Mouse (Mus musculus): ENCODE data around the gene Ank3. TPM values are rescaled to one million over a fixed set of nuclear protein-coding genes. Genes with fewer than 3 reads are reported as not detected.

Ank3 gene
- polyA plus RNA-seq, 1 experiment from 2014 or later = 24.5 TPM

GRCm38 (mm10) chr10:69533505-69534388 is 135.2 kb downstream of the Ank3 start:
- peak; percentile 26 for DNase-seq (ENCODE audit: low spot score)
- 4% methylated on average over 22 of the region's 22 CpGs for WGBS
- no peaks in the 10 kb centered on the region for H3K27me3 ChIP-seq (replicated peaks; ENCODE audit: insufficient read depth, low read length)
- no peaks in the 10 kb centered on the region for H3K36me3 ChIP-seq (ENCODE audit: insufficient read depth, low read length)
- H3K9me3 ChIP-seq (ENCODE audit: low read length) = no peaks in the 10 kb centered on the region
- ATAC-seq = peak; percentile 55
- H3K4me1 ChIP-seq (ENCODE audit: insufficient read depth, low read depth, low read length) = no peaks in the 10 kb centered on the region
- no peak overlapping the region for H3K9ac ChIP-seq (replicated peaks; ENCODE audit: low read depth)
- peak overlapping the region; percentile 44 for H3K4me2 ChIP-seq (replicated peaks; ENCODE audit: low read depth, low read length)
- H3K4me3 ChIP-seq (ENCODE audit: low read depth, low read length) = peak overlapping the region; percentile 8; the same call in 1 of the 2 replicates
- no peak overlapping the region for H3K27ac ChIP-seq (ENCODE audit: low read length)
- no peak for TF ChIP-seq EP300 (IDR thresholded peaks at IDR 0.05)
- TF ChIP-seq CTCF (IDR thresholded peaks at IDR 0.05) = no peak

- 73% methylated on average over 9 of the region's 9 CpGs for WGBS
Measured at GRCm38 (mm10) chr10:69534716-69535115, 136.1 kb downstream of the Ank3 start.

GRCm38 (mm10) chr10:69535123-69535930 is 136.8 kb downstream of the Ank3 start:
- H3K9ac ChIP-seq (replicated peaks; ENCODE audit: low read depth) = no peak overlapping the region
- TF ChIP-seq EP300 (IDR thresholded peaks at IDR 0.05) (no peak), CTCF (IDR thresholded peaks at IDR 0.05) (no peak)
- H3K4me3 ChIP-seq (ENCODE audit: low read depth, low read length) = no peak overlapping the region
- no peaks in the 10 kb centered on the region for H3K36me3 ChIP-seq (ENCODE audit: insufficient read depth, low read length)
- DNase-seq (ENCODE audit: low spot score) (no peak), ATAC-seq (no peak)
- no peak overlapping the region for H3K4me2 ChIP-seq (replicated peaks; ENCODE audit: low read depth, low read length)
- no peak overlapping the region for H3K27ac ChIP-seq (ENCODE audit: low read length)
- 48% methylated on average over 15 of the region's 15 CpGs for WGBS
- H3K27me3 ChIP-seq (replicated peaks; ENCODE audit: insufficient read depth, low read length) = no peaks in the 10 kb centered on the region
- no peaks in the 10 kb centered on the region for H3K9me3 ChIP-seq (ENCODE audit: low read length)
- no peaks in the 10 kb centered on the region for H3K4me1 ChIP-seq (ENCODE audit: insufficient read depth, low read depth, low read length)

More at GRCm38 (mm10) chr10:69534716-69535115, 136.1 kb downstream of the Ank3 start:
- no peak overlapping the region for H3K4me2 ChIP-seq (replicated peaks; ENCODE audit: low read depth, low read length)
- 0 out of 2 replicates have a peak overlapping the region, but pooled peaks have one; percentile 8 for H3K4me3 ChIP-seq (ENCODE audit: low read depth, low read length)
- H3K9ac ChIP-seq (replicated peaks; ENCODE audit: low read depth) = no peak overlapping the region
- no peak for TF ChIP-seq EP300 (IDR thresholded peaks at IDR 0.05)
- TF ChIP-seq CTCF (IDR thresholded peaks at IDR 0.05) = no peak
- ATAC-seq = no peak
- H3K4me1 ChIP-seq (ENCODE audit: insufficient read depth, low read depth, low read length) = no peaks in the 10 kb centered on the region
- no peaks in the 10 kb centered on the region for H3K36me3 ChIP-seq (ENCODE audit: insufficient read depth, low read length)
- H3K27me3 ChIP-seq (replicated peaks; ENCODE audit: insufficient read depth, low read length) = no peaks in the 10 kb centered on the region
- no peak for DNase-seq (ENCODE audit: low spot score)
- H3K27ac ChIP-seq (ENCODE audit: low read length) = no peak overlapping the region
- no peaks in the 10 kb centered on the region for H3K9me3 ChIP-seq (ENCODE audit: low read length)

GRCm38 (mm10) chr10:69535931-69536200 is 137.3 kb downstream of the Ank3 start:
- no peaks in the 10 kb centered on the region for H3K36me3 ChIP-seq (ENCODE audit: insufficient read depth, low read length)
- no peaks in the 10 kb centered on the region for H3K9me3 ChIP-seq (ENCODE audit: low read length)
- 65% methylated on average over 4 of the region's 4 CpGs for WGBS
- DNase-seq (ENCODE audit: low spot score) (no peak), ATAC-seq (no peak)
- no peak overlapping the region for H3K4me2 ChIP-seq (replicated peaks; ENCODE audit: low read depth, low read length)
- TF ChIP-seq EP300 (IDR thresholded peaks at IDR 0.05) = no peak
- no peak for TF ChIP-seq CTCF (IDR thresholded peaks at IDR 0.05)
- no peak overlapping the region for H3K27ac ChIP-seq (ENCODE audit: low read length)
- H3K4me3 ChIP-seq (ENCODE audit: low read depth, low read length) = no peak overlapping the region
- H3K4me1 ChIP-seq (ENCODE audit: insufficient read depth, low read depth, low read length) = no peaks in the 10 kb centered on the region
- H3K27me3 ChIP-seq (replicated peaks; ENCODE audit: insufficient read depth, low read length) = no peaks in the 10 kb centered on the region
- H3K9ac ChIP-seq (replicated peaks; ENCODE audit: low read depth) = no peak overlapping the region

GRCm38 (mm10) chr10:69536372-69537075 is 138.0 kb downstream of the Ank3 start:
- Histone ChIP-seq H3K4me2 (replicated peaks; ENCODE audit: low read depth, low read length) (no peak overlapping the region), H3K27ac (ENCODE audit: low read length) (no peak overlapping the region), H3K9me3 (ENCODE audit: low read length) (no peaks in the 10 kb centered on the region), H3K9ac (replicated peaks; ENCODE audit: low read depth) (no peak overlapping the region), H3K27me3 (replicated peaks; ENCODE audit: insufficient read depth, low read length) (no peaks in the 10 kb centered on the region), H3K4me1 (ENCODE audit: insufficient read depth, low read depth, low read length) (no peaks in the 10 kb centered on the region; the same call in 1 of the 2 replicates), H3K36me3 (ENCODE audit: insufficient read depth, low read length) (no peaks in the 10 kb centered on the region), H3K4me3 (ENCODE audit: low read depth, low read length) (no peak overlapping the region)
- DNase-seq (ENCODE audit: low spot score) = no peak
- 58% methylated on average over 9 of the region's 9 CpGs for WGBS
- no peak for ATAC-seq
- TF ChIP-seq CTCF (IDR thresholded peaks at IDR 0.05) (no peak), EP300 (IDR thresholded peaks at IDR 0.05) (no peak)

GRCm38 (mm10) chr10:69538236-69538635 is 139.7 kb downstream of the Ank3 start:
- no peak overlapping the region for H3K4me3 ChIP-seq (ENCODE audit: low read depth, low read length)
- no peak overlapping the region for H3K4me2 ChIP-seq (replicated peaks; ENCODE audit: low read depth, low read length)
- ATAC-seq (no peak), DNase-seq (ENCODE audit: low spot score) (no peak)
- WGBS = 93% methylated on average over 2 of the region's 2 CpGs
- H3K36me3 ChIP-seq (ENCODE audit: insufficient read depth, low read length) = no peaks in the 10 kb centered on the region
- H3K4me1 ChIP-seq (ENCODE audit: insufficient read depth, low read depth, low read length) = no peaks in the 10 kb centered on the region; the same call in 1 of the 2 replicates
- no peak overlapping the region for H3K27ac ChIP-seq (ENCODE audit: low read length)
- TF ChIP-seq EP300 (IDR thresholded peaks at IDR 0.05) (no peak), CTCF (IDR thresholded peaks at IDR 0.05) (no peak)
- no peaks in the 10 kb centered on the region for H3K27me3 ChIP-seq (replicated peaks; ENCODE audit: insufficient read depth, low read length)
- H3K9ac ChIP-seq (replicated peaks; ENCODE audit: low read depth) = no peak overlapping the region
- H3K9me3 ChIP-seq (ENCODE audit: low read length) = no peaks in the 10 kb centered on the region

Measured in lung, postnatal 0 days (tissue).